Mouse (Mus musculus) hematopoietic stem cell, adult 5-6 weeks (primary cell): ENCODE results near the gene Gm11084. TPM values are rescaled to one million over a fixed set of nuclear protein-coding genes. Genes with fewer than 3 reads are reported as not detected.
"Not testable (repeated sequence)": the region's sequence is repeated elsewhere in the genome, so short reads cannot be mapped to it uniquely, and the experiment has no call there.

Source experiments
- ATAC-seq, 2 experiments: fragments of 125-278 bp in 1 of 2; replicated peaks in 1 of 2; 2 replicates each; pipeline ENCODE4 v1.8.0; 2016 to 2017; ENCODE audit warnings: inconsistent platforms in 2 of 2, mild to moderate bottlenecking in 2 of 2, moderate number of reproducible peaks in 2 of 2, low read depth in 1 of 2, moderate TSS enrichment in 1 of 2; ENCODE audit not compliant: low FRiP score in 2 of 2, poor library complexity in 2 of 2, severe bottlenecking in 2 of 2, insufficient read depth in 1 of 2, low TSS enrichment in 1 of 2
- total RNA-seq: library from RNA; stranded (forward); fragments of 172-1452, 232-1000 nt; gene quantifications from 2 replicates; pipeline ENCODE4 v1.2.3, GENCODE M21; 2017

Gm11084 gene
- total RNA-seq, 1 experiment from 2014 or later: not detected

DNA sequence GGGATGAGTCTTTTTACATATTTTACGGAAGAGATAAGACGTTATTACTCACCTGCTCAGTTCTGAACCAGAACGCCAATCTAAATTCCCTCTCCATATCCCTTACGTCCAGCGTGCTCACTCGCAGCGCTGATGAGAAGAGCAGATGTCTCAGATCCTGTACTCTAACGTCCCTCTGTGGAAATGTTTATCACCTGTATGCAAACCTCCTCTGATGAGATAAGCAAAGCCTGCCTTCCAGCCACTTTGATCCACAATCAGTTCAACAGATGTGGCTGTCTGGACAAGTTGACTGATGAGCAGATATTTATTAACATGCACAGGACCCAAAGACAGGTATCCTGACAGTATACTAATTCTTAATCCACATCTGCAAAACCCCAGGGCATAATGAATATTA lies 13.7 kb upstream of the Gm11084 start:
- no peak for ATAC-seq

DNA sequence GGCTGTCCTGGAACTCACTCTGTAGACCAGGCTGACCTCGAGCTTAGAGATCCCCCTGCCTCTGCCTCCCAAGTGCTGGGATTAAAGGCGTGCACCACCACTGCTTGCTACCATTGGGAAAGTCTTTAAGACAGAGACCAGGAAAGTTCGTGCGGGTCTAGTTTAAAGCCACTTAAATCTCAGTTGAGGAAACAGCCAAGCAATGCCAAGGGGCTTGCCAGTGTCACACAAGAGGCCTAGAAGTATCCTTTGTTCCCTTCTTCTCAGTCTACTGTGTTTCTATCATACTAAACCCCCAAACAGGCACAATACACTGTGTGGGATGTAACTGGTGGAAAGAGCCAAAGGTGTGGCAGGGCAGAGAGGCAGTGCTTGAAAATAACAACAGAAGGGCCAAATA lies 11.1 kb upstream of the Gm11084 start:
- ATAC-seq: no peak

DNA sequence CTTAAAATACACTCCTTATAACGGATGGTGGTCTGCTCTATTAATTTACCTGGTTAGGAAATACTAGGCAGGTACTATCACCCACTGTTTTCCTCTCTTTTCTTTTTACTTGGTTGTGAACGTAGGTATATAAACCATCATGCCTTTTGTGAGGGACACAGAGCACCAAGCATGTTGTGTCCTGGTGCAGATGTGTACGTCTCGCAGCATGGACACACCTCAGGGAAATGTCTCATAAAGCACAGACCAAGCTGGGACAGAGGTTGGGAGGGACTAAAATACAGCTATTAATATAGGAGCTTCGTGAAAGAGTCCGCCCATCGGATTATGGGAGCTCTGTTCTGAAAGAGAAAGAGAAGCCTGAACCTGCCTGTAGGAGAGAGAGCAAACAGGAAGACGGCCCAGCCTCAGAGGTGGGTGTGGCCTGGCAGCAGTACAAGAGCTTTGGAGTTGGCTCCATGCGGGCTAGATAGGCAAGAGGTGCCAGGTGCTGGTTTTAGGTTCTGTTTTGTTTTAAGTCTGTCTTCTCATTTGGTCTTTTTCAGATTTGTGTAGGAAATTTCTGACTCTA lies 10.4 kb upstream of the Gm11084 start:
- peak; percentile 92 to 99 for ATAC-seq

DNA sequence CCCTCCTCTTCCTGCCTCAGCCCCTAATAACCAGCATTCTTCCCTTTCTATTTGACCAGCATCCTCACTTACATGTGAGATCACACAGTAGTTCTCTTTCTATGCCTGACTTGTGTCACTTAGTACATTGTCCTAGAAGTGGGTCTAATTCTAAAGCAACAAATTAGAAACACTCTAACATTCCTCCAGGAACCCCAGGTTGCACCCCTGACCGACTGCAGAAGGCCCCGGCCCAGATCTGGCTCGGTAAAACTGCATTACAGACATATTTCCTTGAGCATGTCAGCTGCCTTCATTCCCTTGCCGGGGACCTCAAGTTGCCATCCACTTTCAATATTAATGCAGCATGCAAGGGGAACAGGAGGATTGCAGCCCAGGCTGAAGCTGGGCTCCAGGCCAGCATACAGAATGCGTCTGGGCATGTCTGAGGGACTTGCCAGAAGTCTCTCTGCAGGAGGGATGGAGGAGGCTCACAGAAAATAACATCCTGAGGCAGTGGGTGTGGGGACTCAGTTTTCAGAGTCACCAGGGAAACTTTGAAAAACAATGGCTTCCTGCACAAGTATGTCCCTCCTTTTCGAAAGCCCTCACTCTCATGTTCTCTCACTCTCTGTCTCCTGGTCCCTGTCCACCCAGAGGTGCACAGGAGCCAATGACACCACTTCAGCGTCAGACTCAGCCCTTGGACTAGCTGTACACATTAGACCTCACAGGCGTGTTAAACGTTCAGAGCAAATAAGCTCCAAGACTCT lies 9.0 kb upstream of the Gm11084 start:
- peak in 1 of 2 experiments; percentile 52; a peak in 2 of 4 replicates for ATAC-seq

DNA sequence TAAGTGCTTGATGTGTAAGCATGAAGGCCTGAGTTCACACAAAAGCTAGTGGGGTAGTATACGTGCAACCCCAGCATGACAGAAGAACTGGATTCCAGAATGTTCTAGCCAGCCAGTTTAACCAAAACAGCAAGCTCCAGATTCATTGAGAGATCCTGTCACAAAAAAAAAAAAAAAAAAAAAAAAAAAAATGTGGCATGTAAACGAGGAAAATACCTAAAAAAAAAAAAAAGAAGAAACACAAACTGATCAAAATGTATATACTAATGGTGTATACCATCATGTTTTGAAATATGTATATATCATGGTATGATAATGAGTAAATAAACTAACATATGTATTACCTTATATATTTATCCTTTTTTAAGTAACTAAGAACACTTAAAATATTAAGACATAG lies 7.6 kb upstream of the Gm11084 start:
- ATAC-seq: no peak

DNA sequence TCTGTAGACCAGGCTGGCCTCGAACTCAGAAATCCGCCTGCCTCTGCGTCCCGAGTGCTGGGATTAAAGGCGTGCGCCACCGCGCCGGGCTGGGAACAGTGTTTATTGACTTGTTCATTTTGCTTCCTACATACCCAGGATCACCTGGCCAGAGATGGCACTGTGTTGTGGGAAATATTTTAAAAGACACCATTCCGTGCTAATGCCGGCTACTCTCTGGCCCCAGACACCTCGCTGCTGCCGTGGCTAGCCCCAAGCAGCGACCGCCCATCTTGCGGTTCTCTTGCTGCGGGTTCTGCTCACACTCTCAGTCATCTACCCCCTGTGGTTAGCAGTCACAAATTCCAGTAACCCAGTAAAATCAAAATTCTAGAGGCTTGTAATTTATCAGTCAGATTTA lies 6.0 kb upstream of the Gm11084 start:
- ATAC-seq: no peak

DNA sequence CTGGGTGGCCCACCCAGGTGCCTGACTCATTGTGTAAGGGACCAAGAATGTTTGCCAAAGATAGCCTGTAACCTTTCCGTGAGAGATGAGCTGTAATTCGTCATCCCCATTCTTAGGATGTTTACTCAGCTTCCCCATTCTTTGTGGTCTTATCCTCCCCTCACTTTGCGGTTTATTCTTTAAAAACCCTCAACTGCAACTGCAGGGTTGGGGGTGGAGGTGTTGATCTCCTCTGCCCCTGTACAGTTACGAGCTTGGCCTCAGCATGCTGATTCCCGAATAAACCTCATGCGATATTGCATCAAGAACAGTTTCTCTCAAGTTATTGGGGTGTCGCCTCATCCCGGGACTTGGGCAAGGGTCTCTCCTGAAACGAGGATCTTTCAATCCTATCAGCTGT lies 2.4 kb upstream of the Gm11084 start:
- not testable (repeated sequence) for ATAC-seq

DNA sequence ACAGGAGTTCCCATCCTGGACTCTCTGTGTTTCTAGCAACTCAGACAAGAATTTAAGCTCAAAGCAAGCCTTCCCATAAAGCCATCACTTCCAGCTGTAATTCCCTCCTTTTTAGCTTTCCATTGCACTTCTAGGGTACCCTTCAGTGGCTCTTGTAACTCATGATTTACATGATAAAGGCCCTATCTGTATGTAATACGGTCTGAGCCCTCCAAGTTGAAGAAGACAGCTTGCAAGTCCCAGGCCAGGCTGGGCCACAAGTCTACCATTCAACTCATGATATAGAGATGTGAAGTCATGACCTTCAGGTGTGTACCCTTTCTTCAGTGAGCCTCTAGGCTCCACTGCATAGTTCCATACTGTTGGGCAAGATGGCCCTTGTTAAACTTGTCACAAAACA lies 1.0 kb downstream of the Gm11084 start:
- ATAC-seq: no peak

DNA sequence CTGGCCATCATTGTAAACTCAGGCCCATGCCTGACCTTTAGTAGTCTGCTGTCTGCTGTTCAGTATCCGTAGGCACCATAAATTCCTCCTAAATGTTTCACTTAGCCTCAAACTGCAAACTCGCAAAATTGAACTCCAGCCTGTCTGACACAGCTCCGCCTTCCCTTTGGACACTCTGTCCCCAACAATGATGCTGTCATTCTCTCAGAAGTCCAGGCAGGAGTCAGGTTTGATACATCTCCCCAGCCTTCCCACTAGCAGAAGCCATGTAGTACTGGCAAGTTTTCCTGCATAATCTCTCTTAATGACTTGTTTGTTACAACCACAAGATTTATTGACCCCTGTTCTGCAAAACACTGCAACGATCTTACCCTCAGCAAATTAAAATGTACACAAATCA lies 1.7 kb downstream of the Gm11084 start:
- ATAC-seq: no peak

DNA sequence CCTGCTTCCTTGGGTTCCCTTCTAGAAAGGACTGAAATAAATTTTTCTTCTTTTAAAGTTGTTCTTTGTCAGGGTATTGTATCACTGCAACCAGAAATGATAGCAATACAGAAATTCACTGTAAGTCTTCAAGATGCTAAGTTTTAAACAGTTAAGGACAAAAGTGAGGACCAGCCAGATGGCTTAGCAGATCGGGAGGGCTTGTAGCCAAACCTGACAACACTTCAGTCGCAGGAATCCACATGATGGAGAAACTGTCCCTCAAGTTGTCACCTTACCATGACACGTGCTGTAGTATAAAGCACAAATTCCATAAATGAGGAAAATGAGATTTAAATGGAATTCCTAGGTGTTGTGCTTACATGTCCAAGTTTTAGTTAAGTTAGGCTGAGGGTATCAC lies 3.3 kb downstream of the Gm11084 start:
- no peak for ATAC-seq

DNA sequence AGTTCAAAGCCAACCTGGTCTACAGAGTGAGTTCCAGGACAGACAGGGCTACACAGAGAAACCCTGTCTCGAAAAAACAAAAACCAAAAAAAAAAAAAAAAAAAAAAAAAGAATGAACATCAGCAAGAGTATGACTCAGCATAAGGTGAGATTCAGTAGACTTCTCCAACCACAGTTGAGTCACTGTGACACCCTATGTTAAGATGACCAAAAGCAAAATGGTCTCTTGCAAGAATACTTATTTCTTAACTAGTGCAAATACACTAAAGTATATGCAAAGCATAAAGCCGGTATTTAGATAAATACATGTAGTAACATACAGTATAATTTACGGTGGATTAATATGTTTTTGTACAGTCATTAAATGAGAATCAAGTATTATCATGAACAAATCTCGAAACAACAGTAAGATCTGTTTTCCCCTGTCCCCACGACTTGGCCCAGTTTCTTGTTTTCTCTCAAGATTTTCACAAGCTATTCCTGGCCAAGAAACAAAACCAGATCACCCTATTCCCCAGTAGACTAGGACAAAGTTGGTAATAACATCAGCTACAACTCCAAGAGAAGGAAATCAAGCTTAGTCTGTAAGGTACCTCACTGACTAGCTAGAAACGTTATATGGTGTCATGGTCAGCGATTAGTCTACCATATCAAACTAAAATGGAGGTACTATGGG lies 4.3 kb downstream of the Gm11084 start:
- no peak for ATAC-seq

DNA sequence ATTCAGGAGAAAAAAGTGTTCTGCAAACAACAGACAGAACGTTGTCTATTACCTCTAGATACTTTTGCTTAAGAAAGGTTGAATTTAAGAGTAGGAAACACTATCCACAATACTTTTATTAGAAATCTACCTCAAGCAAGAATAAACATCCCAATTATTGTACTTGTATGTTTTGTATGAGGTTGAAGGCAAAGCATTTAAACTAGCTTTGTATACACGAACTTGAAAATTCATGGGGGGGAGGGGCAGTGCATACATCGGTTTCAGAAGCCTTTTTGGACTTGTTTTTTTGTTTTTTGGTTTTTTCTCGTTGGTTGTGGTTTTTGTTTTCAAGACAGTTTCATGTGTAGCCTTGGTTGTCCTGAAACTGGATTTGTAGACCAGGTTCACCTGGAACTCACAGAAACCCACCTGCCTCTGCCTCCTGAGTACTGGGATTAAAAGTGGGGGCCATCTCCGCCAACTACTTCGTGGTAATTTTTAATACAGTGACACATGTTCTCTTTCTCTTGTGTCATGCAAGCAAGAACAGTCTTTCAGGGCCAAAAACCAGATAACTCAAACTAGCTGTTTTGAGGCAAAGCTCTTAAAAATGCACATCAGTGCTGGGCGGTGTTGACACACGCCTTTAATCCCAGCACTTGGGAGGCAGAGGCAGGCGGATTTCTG lies 4.9 kb downstream of the Gm11084 start:
- ATAC-seq: no peak

DNA sequence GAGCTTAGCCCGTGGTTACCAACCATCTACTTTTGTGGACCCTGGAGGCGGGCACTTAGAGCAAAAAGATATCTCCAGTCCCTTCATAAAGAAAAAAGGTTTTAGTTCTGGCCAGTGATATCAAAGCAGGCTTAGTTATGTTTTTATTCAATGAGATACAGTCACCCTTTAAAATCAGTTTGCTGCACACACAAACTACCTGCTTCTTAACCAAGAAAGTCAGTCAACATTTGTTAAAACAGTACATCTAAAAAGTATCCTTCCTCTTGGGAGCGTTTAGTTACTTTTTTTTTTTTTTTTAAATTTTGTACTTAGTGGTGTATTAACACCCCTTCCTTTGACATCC lies 5.5 kb downstream of the Gm11084 start:
- ATAC-seq: no peak

DNA sequence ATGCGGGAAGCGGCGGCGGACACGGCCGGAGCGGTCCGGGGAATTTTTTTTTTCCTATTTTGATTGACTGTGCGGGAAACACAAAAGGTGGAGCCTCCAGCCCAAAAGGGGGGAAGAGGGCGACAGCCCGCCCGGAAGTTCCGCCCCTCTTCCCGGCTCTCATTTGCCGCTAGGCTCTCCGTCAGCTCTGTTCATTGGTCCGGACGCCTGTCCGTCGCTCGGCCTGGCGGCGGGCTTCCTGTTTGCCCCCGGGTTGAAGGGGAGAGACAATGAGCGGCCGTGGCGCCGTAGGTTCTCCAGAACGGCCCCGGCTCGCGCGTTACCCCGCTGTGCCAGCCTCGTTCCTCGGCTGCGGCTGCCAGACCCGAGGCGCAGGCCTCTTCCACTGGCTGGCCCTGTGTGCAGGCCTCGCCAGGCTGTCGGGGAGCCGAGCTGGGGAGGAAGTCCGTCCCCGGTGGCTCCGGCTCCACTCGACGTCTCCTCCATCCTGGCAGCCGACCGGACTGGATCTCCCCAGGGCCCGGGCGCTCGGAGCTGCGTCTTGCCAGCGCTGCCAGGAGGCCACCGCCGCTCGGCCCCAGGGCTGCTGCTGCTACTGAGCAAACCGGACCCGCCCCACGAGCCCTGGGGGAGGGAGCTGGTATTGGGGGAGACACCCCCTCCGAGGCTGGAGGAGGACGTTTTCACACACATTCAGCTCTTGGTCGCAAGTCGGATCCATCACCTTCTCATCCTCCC lies 6.0 kb downstream of the Gm11084 start, which contains the start of gene Sp3:
Gene Sp3 (minus strand): TSS at position 110 of the 738 bp plus-strand sequence.
- ATAC-seq: peak; percentile 79 to 83

DNA sequence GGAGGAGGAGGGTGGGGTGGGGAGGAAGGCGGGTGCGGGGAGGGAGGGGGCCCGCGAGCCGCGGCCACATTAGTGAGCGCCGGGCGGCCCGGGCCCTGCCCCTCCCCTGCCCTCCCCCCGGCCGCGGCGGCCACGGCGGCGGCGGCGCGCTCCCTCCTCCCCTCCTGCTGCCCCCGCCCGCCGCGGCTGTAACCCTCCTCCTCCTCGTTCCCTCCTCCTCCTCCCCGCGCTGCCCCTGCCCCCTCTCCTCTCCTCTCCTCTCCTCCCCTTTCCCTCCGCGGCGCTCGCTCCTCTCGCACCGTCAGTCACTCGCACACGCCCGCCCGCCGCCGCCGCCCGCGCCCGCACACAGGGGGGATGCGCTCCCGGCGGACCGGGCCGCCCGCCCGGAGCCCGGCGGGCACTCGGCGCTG lies 6.9 kb downstream of the Gm11084 start:
- ATAC-seq: peak; percentile 47; a peak in 3 of 4 replicates

DNA sequence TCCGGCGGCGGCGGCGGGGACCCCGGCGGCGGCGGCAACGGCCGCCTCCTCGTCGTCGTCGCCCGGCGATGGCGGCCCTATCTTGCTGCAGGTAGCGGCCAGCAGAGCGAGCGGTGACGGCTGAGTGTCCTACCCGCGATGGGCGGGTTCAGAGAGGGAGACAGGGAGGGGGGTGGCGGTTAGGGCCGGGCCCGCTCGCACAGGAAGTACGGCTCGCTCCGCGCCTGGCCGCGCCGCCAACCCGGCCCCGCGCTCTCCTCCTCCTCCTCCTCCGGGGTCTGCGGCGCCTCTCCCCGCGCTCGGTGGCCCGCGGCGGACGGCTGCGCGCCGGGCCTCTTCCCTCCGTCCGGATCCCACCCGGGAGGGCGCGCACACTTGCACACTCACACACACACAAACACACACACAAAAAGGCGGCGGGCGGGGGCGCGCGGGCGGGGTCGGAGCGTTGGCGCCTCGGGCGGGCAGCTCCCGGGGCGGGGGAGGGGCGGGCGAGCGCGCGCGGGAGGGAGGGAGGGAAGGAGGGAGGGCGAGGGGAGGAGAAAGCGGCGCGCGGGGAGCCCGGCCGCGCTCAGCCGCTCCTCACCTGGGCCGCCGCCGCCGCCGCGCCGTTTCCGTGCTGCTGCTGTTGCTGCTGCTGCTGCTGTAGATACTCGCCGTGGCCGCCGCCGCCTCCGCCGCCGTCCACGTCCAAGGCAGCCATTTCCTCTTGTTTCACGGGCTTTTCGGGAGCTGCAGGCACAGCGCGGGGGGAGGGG lies 7.4 kb downstream of the Gm11084 start:
- ATAC-seq: peak; percentile 59

DNA sequence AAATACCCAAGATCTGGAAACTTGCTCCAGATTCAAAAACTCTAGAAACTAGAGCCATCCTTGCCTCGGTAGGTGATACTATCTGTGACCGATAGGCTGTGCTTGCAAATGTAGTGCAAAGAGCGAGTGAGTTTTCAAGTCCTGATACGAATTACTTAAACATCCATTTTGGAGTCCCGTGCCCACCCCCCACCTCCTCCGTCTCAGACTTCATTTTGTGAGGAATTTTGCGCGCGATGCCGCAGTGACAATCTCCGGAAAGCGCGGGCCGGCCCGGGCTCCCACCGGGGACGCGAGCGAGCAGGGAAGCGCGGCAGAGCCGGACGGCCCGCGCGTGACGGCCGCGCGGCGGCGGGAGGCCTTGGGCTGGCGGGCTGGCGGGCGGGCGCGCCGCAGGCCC lies 8.0 kb downstream of the Gm11084 start:
- peak; percentile 25 to 28; a peak in 2 of 4 replicates for ATAC-seq
